Mouse (Mus musculus) monocyte, adult 5-6 weeks (primary cell): ENCODE measurements around the gene Dpm3. TPM values are rescaled to one million over a fixed set of nuclear protein-coding genes. Genes with fewer than 3 reads are reported as not detected.
"Not testable (repeated sequence)": the region's sequence is repeated elsewhere in the genome, so short reads cannot be mapped to it uniquely, and the experiment has no call there.

Experiments
- ATAC-seq: fragments of 153-309, 156-312 bp; replicated peaks from 2 replicates; pipeline ENCODE4 v1.8.0; 2017; ENCODE audit warnings: mild to moderate bottlenecking; ENCODE audit not compliant: low TSS enrichment, insufficient number of reproducible peaks, severe bottlenecking, poor library complexity, low FRiP score
- total RNA-seq: library from RNA; stranded (forward); fragments of 200-1000, 200-491, 200-594 nt; gene quantifications from 3 replicates; pipeline ENCODE4 v1.2.3, GENCODE M21; 2017

The Dpm3 gene
- 67.3 to 102 TPM (median 83.1 TPM) in 3 replicates for total RNA-seq

- ATAC-seq, result no peak
These were observed at the start of gene Dpm3 for GRCm38 (mm10) chr3:89259076-89259475. Gene Dpm3 (plus strand): TSS chr3:89259358.

GRCm38 (mm10) chr3:89209731-89210130 is 49.4 kb upstream of the Dpm3 start:
- ATAC-seq, result no peak

DNA sequence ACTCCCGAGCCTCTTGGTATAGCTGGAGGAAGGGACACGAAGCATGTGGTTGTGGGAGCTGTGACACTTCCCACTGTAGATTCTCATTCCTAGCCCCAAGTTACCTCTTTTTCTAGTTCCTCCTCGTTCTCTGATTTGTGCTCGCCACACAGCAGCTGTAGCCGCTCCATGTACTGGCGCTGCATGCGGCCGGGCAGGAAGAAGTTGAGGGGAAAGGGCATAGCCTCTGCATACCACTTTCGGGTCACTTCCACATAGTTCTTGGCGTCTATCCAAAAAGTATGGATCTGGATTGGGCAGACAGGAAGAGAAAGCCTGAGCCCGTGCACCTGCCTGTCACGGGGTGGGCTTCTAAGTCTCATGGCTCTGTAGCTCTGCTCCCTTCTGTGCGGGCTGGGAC is 49.0 kb upstream of the Dpm3 start:
- no peak for ATAC-seq

DNA sequence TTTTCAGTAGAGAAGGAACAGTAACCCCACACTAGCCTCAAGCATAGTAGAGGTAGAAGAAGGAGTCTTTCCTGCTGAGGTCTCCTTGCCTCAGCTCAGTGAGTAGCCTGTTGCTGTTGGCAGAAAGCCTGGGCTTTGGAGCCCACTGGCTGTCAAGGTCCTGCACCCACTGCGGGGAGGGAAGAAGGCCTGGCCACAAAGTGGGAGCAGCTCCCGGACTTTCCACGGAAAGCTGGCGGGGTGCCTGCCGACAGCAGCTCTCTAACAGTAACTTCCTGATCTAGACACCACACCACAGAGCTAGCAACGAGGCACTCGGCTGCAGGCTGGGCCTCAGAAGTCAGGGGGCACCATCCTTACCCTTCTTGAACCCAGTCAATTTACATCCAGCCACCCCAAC is 48.4 kb upstream of the Dpm3 start:
- no peak for ATAC-seq

- peak; percentile 82 for ATAC-seq
These were observed 45.2 kb upstream of the Dpm3 start for GRCm38 (mm10) chr3:89213803-89214530.

GRCm38 (mm10) chr3:89214681-89215411 is 44.3 kb upstream of the Dpm3 start, which contains the start of gene Thbs3:
Gene Thbs3 (plus strand): TSS chr3:89215180.
- ATAC-seq, result no peak

DNA sequence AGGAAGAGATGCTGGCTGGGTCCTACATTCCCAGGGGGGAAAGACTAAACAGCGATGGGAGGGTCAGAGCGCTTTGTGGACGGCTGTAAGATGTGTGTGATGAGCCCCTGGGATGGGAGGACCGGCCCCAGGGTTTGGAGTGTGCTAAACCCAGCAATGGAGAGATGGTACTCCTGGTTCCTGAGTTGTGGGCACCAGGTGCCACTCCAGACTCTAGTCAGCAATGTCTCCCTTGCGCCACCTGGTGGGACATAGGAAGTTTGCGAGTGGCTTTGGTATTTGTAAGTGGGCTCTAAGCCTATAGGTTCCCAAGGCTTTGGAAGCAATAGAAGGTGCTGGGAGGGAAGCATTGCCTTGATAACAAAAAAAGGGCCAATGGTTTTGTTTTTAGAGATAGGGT is 43.3 kb upstream of the Dpm3 start:
- peak; percentile 46 for ATAC-seq

GRCm38 (mm10) chr3:89216407-89216806 is 42.8 kb upstream of the Dpm3 start:
- not testable (repeated sequence) for ATAC-seq

DNA sequence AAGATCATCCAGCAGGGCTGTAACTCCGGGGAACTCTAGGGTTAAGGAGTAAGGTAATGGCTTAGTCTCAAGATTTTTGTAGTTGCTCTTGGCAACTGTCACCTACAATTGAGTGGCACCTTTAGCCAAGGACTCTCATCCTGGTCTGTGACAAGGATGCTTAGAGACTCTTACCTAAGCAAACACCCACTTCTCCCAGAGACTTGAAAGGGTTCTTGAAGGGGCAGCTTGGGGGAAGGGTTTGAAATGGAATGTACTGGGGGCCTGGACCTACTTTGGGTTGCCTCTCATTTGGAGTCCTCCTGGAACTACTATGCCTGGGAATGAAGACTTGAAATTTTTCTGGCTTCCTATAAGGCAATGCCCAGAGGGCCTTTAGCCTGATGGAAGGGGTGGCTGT is 40.9 kb upstream of the Dpm3 start:
- ATAC-seq, result no peak

GRCm38 (mm10) chr3:89219546-89219945 is 39.6 kb upstream of the Dpm3 start:
- no peak for ATAC-seq

DNA sequence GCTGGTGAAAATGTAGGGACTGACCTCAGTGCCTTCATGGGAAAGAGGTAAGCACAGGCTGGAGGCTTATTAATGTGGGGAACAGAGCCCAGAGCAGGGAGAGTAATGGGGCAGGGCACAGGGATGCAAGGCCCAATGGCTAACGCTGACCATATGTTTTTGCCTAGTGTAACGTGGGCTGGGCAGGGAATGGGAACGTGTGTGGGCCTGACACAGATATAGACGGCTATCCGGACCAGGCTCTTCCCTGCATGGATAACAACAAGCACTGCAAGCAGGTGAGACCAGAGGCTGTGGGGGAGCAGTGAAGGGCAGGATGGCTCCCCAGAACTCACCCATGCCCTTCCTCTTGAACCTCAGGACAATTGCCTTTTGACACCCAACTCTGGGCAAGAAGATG is 38.0 kb upstream of the Dpm3 start:
- ATAC-seq, result no peak

- ATAC-seq, result no peak
These were observed 34.4 kb upstream of the Dpm3 start for GRCm38 (mm10) chr3:89224796-89225195.

- no peak for ATAC-seq
These were observed 33.8 kb upstream of the Dpm3 start for GRCm38 (mm10) chr3:89225321-89225815.

- ATAC-seq, result no peak
These were observed 33.2 kb upstream of the Dpm3 start for GRCm38 (mm10) chr3:89225918-89226317.

DNA sequence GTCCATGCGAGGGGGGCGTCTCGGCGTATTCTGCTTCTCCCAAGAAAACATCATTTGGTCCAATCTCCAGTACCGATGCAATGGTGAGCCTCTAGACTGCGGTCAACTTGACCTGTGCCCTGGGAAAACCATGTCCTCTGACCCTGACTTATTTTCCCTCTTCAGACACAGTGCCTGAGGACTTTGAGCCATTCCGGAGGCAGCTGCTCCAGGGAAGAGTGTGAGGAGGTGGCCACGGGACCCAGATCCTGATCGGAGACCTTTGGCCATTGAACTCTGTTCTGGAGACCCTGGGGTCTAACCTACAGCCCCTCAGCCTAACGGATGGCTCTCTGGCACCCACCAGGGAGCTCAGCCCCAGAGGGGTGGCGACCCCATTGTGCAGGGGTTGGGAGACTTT is 32.8 kb upstream of the Dpm3 start:
- ATAC-seq, result no peak

GRCm38 (mm10) chr3:89226900-89227299 is 32.3 kb upstream of the Dpm3 start, which contains the start of gene Mtx1:
Gene Mtx1 (minus strand): TSS chr3:89227088.
- no peak for ATAC-seq

DNA sequence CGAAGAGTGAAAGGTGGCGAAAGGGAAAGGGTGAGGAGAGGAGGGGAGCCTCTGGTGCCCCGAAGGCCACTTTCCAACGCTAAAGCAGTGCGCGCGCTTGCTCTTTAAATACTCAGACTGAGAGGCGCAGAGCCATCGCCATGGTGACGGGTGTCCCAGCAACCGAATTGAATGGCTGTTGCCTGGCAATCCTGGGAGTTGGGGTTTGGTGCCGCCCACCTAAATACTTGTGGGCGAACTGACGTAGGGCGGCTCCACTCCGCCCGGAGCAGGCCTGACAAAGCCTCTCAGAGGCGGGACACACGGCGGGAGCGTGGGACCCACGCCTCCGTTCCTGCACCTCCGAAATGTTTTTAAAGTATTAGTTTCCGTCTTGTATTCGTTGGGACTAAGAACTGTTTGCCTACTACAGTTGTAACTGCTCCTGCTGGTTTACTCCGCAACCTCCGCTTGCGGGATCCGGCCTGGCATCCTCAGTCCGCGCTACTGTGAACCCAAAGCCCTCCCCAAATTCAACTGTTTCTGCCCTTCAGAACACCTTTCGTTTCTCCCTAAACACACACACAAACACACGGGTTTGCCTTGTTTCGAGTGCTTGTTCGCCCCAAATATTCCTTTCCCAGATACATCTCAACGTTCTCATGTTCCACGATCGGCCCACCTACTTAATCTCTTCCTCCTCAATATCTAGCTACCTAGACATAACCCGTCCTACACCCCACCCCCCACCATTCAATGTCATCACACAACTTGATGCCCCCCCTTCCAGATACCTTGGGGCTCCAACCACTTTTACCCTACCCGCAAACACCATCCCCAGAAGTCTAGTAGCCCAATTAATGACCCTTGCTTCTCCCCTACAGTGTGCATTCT is 31.6 kb upstream of the Dpm3 start:
- peak; percentile 19; the same call in 1 of the 2 replicates for ATAC-seq

DNA sequence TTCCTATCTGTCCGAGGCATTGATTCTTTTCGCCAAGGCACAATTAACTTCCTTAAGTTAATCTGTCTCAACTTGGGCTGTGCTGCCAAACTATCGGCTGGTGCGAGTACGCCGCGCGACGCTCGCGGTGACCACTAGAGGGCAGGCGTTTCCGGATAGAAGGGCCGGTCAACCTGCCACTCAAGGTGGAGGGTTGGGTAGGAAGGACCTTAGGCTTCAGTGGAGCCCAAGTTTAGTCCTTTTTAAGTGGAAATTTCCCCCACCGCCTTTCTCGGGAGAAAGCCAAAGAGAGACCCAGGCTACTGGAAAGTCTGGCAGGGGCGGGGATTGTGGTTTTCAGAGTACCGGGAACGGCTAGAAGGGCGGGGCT is 31.0 kb upstream of the Dpm3 start:
- ATAC-seq, result peak; percentile 65

GRCm38 (mm10) chr3:89228836-89229235 is 30.3 kb upstream of the Dpm3 start, which contains the start of gene Muc1:
Gene Muc1 (plus strand): TSS chr3:89229057.
- no peak for ATAC-seq
